Mouse (Mus musculus) heart, adult 18-20 months (tissue): Measurements from ENCODE around the gene H2afz. TPM values are rescaled to one million over a fixed set of nuclear protein-coding genes. Genes with fewer than 3 reads are reported as not detected.
"Not testable (repeated sequence)": the region's sequence is repeated elsewhere in the genome, so short reads cannot be mapped to it uniquely, and the experiment has no call there.

Experiments
- DNase-seq, 2 experiments: peaks; one replicate each; pipeline ENCODE4 v3.0.0; 2021 to 2022; ENCODE audit warnings: mixed read lengths in 1 of 2
- long read RNA-seq, 2 experiments: library from polyadenylated mRNA; stranded (forward); transcript quantifications; one replicate each; pipeline ENCODE4 v2.0.0; 2021
- total RNA-seq, 2 experiments: library from RNA; stranded (reverse); gene quantifications; 2 replicates each; pipeline ENCODE4 v1.2.3; 2021

Gene H2afz
- total RNA-seq: 10 to 100 TPM; 61.7 to 65.4 TPM
- long read RNA-seq, experiment 1, transcript H2afz-201 (5 exons, 1,069 nt): major isoform, 48 of 50 reads
- long read RNA-seq, experiment 1, partial matches to known transcripts: 0 of 50 reads
- long read RNA-seq, experiment 1, other reads (novel, unspliced or antisense): 2 of 50 reads
- long read RNA-seq, experiment 2, transcript H2afz-201 (5 exons, 1,069 nt): major isoform, 50 of 50 reads
- long read RNA-seq, experiment 2, partial matches to known transcripts: 0 of 50 reads
- long read RNA-seq, experiment 2, other reads (novel, unspliced or antisense): 0 of 50 reads

GRCm38 (mm10) chr3:137864124-137864987 is at the start of gene H2afz:
Gene H2afz, plus strand, starts transcription at chr3:137864487.
- peak; percentile 98 to 99 for DNase-seq

- no peak for DNase-seq
These were observed 45.6 kb upstream of the H2afz start for GRCm38 (mm10) chr3:137818713-137819112.

- no peak for DNase-seq
These were observed 43.4 kb upstream of the H2afz start for GRCm38 (mm10) chr3:137820688-137821467.

- DNase-seq: no peak
These were observed 41.0 kb upstream of the H2afz start for GRCm38 (mm10) chr3:137823317-137823716.

GRCm38 (mm10) chr3:137827678-137828077 is 36.6 kb upstream of the H2afz start:
- no peak for DNase-seq

- DNase-seq: no peak
These were observed 33.1 kb upstream of the H2afz start for GRCm38 (mm10) chr3:137831156-137831555.

GRCm38 (mm10) chr3:137833128-137833527 is 31.2 kb upstream of the H2afz start:
- DNase-seq: no peak

GRCm38 (mm10) chr3:137833698-137834097 is 30.6 kb upstream of the H2afz start:
- no peak for DNase-seq

- peak; percentile 13 to 22 for DNase-seq
These were observed 27.7 kb upstream of the H2afz start for GRCm38 (mm10) chr3:137836543-137836942.

- DNase-seq: no peak
These were observed 26.1 kb upstream of the H2afz start for GRCm38 (mm10) chr3:137838160-137838559.

- no peak for DNase-seq
These were observed 21.3 kb upstream of the H2afz start for GRCm38 (mm10) chr3:137842944-137843343.

- no peak for DNase-seq
These were observed 20.0 kb upstream of the H2afz start for GRCm38 (mm10) chr3:137844263-137844662.

- DNase-seq: no peak
These were observed 17.7 kb upstream of the H2afz start for GRCm38 (mm10) chr3:137846552-137846951.

- DNase-seq: peak in 1 of 2 experiments; percentile 1
These were observed 15.9 kb upstream of the H2afz start for GRCm38 (mm10) chr3:137848354-137848753.

- no peak for DNase-seq
These were observed 14.6 kb upstream of the H2afz start for GRCm38 (mm10) chr3:137849697-137850096.

GRCm38 (mm10) chr3:137851196-137851595 is 13.1 kb upstream of the H2afz start:
- DNase-seq: no peak

GRCm38 (mm10) chr3:137853011-137853410 is 11.3 kb upstream of the H2afz start:
- DNase-seq: not testable (repeated sequence)

- DNase-seq: no peak
These were observed 9.0 kb upstream of the H2afz start for GRCm38 (mm10) chr3:137855328-137855727.

GRCm38 (mm10) chr3:137856061-137856460 is 8.2 kb upstream of the H2afz start:
- DNase-seq: no peak

- peak; percentile 37 to 46 for DNase-seq
These were observed 3.7 kb upstream of the H2afz start for GRCm38 (mm10) chr3:137860394-137861170.

GRCm38 (mm10) chr3:137861436-137861835 is 2.9 kb upstream of the H2afz start:
- DNase-seq: no peak

GRCm38 (mm10) chr3:137862600-137862999 is 1.7 kb upstream of the H2afz start:
- DNase-seq: no peak
